Mouse (Mus musculus) forebrain, embryonic 13.5 days (tissue): ENCODE data around the gene Cd19. TPM values are rescaled to one million over a fixed set of nuclear protein-coding genes. Genes with fewer than 3 reads are reported as not detected.
"Not testable (repeated sequence)": the region's sequence is repeated elsewhere in the genome, so short reads cannot be mapped to it uniquely, and the experiment has no call there.

Source experiments
- ATAC-seq: fragments of 200-750 bp; cut with Nextera tagmentation; 2 replicates; pipeline ENCODE4 v1.8.0; 2017
- H3K27ac ChIP-seq: fragments of 300-500 bp; sonication (generic); 2 replicates; pipeline ENCODE4 v1.5.1; 2015; ENCODE audit warnings: inconsistent platforms, mild to moderate bottlenecking, moderate library complexity
- H3K27me3 ChIP-seq: fragments of 300-500 bp; sonication (generic); 2 replicates; pipeline ENCODE4 v1.6.1; 2015; ENCODE audit warnings: mild to moderate bottlenecking, inconsistent platforms
- H3K36me3 ChIP-seq: fragments of 300-500 bp; sonication (generic); 2 replicates; pipeline ENCODE4 v1.6.1; 2015; ENCODE audit warnings: mild to moderate bottlenecking, inconsistent platforms; ENCODE audit not compliant: poor library complexity, severe bottlenecking
- H3K4me1 ChIP-seq: fragments of 300-500 bp; sonication (generic); 2 replicates; pipeline ENCODE4 v1.6.1; 2015; ENCODE audit warnings: inconsistent platforms
- H3K4me2 ChIP-seq: fragments of 300-500 bp; sonication (generic); 2 replicates; pipeline ENCODE4 v1.6.1; 2015; ENCODE audit warnings: inconsistent platforms, mild to moderate bottlenecking, moderate library complexity
- H3K4me3 ChIP-seq: fragments of 300-500 bp; sonication (generic); 2 replicates; pipeline ENCODE4 v1.5.1; 2015; ENCODE audit warnings: mild to moderate bottlenecking, inconsistent platforms
- H3K9ac ChIP-seq: fragments of 300-500 bp; sonication (generic); 2 replicates; pipeline ENCODE4 v1.6.1; 2015; ENCODE audit warnings: mild to moderate bottlenecking, inconsistent platforms
- H3K9me3 ChIP-seq: fragments of 300-500 bp; sonication (generic); replicated peaks from 2 replicates; pipeline ENCODE4 v1.6.1; 2016; ENCODE audit warnings: inconsistent platforms
- WGBS: fragments of 180-500 bp; shearing (Covaris S2); methylation state at CpG from one replicate; pipeline ENCODE4 v1.1.7; 2015; 5-methylcytosine and 5-hydroxymethylcytosine counted together
- polyA plus RNA-seq: library from polyadenylated mRNA; unstranded; fragments of >200 nt; fragmentation: Nextera tagmentation; extraction: Ambion mirVana; gene quantifications from 2 replicates; pipeline ENCODE4 v1.2.1, GENCODE M21; 2015

Gene Cd19
- polyA plus RNA-seq, 1 experiment from 2014 or later: not detected

DNA sequence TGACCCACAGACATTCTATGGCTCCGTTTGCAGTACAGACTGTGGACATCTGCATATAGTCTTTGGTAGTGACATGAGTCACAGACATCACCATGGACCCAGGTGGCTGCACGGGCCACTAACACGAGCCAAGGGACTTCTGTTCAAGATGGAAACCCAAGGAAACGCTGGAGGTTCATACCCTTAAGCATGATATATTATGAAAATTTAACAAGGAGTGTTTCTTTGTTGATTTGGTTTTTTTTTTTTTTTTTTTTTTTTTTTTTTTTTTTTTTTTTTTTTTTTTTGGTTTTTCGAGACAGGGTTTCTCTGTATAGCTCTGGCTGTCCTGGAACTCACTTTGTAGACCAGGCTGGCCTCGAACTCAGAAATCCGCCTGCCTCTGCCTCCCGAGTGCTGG is 12.2 kb downstream of the Cd19 start:
- not testable (repeated sequence) for H3K27me3 ChIP-seq, H3K4me2 ChIP-seq, H3K36me3 ChIP-seq, H3K4me3 ChIP-seq, ATAC-seq, H3K27ac ChIP-seq, H3K9ac ChIP-seq, H3K4me1 ChIP-seq, H3K9me3 ChIP-seq
- WGBS: 87% methylated on average over 8 of the region's 8 CpGs

DNA sequence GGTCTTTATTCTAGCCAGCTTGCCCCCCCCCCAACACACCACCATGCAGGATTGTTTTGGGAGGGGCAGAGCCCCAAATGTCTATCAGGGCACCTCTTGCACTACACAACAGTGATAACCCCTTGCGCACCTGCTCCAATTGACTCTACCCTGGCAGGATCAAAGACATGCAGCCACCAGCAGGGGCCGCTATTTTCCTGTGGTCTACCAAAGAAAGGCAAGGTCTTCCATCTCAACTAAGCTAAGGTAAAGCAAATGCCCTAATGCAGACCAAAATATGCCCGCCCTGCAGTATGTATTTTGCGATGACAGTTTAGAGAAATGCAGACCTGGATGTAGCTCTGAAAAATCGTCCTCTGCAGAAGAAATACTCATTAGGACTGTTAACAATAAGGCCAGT is 15.1 kb downstream of the Cd19 start:
- H3K4me3 ChIP-seq: no peak overlapping the region
- no peak overlapping the region for H3K9ac ChIP-seq
- peaks cover 16% of the 10 kb centered on the region for H3K4me1 ChIP-seq
- 8% methylated on average over 5 of the region's 5 CpGs for WGBS
- no peaks in the 10 kb centered on the region for H3K36me3 ChIP-seq
- ATAC-seq: no peak
- no peak overlapping the region for H3K4me2 ChIP-seq
- no peaks in the 10 kb centered on the region for H3K27me3 ChIP-seq
- H3K27ac ChIP-seq: no peak overlapping the region
- H3K9me3 ChIP-seq: no peaks in the 10 kb centered on the region

DNA sequence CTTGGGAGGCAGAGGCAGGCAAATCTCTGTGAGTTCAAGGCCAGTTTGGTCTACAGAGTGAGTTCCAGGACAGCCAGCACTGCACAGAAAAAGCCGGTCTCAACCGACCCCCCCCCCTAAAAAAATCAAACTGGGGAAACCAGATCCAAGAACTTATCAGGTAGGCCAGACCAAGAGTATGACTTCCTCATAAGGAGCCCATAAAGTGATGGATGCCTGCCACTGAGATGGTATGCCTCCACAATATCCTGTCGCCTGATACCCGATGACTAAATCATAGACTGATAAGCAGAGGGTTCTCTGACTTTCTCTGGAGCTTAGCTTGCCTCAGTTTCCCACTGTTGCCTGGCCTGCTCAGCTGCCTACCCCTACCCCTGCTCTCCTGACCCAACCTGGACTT is 16.9 kb downstream of the Cd19 start:
- no peak overlapping the region for H3K27ac ChIP-seq
- no peaks in the 10 kb centered on the region for H3K27me3 ChIP-seq
- over 99% methylated on average over 4 of the region's 4 CpGs for WGBS
- no peak for ATAC-seq
- no peak overlapping the region for H3K9ac ChIP-seq
- H3K4me2 ChIP-seq: no peak overlapping the region
- no peak overlapping the region for H3K4me3 ChIP-seq
- no peaks in the 10 kb centered on the region for H3K9me3 ChIP-seq
- H3K36me3 ChIP-seq: peaks cover 3% of the 10 kb centered on the region; the same call in 1 of the 2 replicates
- H3K4me1 ChIP-seq: peaks cover 16% of the 10 kb centered on the region

DNA sequence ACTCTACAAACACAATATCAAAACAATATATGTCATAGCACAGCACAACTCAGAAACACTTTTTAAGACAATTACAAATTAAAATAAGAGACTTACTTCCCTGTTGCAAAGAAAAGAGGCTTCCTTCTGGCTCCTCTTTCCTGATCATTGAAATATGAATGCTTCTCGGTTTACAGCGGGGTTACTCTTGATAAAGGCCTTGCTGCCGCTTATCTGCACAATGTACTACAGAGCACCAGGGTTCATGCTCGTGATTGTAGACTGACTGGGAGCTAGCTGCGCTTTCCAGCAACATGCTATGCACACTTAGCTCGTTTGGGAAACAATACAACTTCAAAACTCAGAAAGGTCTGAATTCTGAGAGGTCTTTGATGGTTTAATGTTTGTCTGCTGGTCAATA is 17.5 kb downstream of the Cd19 start:
- Histone ChIP-seq H3K27ac (no peak overlapping the region), H3K9ac (no peak overlapping the region), H3K27me3 (no peaks in the 10 kb centered on the region), H3K4me2 (peak overlapping the region; percentile 37), H3K4me1 (peaks cover 16% of the 10 kb centered on the region), H3K4me3 (no peak overlapping the region), H3K9me3 (no peaks in the 10 kb centered on the region), H3K36me3 (peaks cover 3% of the 10 kb centered on the region; the same call in 1 of the 2 replicates)
- no peak for ATAC-seq
- WGBS: 49% methylated on average over 6 of the region's 6 CpGs

DNA sequence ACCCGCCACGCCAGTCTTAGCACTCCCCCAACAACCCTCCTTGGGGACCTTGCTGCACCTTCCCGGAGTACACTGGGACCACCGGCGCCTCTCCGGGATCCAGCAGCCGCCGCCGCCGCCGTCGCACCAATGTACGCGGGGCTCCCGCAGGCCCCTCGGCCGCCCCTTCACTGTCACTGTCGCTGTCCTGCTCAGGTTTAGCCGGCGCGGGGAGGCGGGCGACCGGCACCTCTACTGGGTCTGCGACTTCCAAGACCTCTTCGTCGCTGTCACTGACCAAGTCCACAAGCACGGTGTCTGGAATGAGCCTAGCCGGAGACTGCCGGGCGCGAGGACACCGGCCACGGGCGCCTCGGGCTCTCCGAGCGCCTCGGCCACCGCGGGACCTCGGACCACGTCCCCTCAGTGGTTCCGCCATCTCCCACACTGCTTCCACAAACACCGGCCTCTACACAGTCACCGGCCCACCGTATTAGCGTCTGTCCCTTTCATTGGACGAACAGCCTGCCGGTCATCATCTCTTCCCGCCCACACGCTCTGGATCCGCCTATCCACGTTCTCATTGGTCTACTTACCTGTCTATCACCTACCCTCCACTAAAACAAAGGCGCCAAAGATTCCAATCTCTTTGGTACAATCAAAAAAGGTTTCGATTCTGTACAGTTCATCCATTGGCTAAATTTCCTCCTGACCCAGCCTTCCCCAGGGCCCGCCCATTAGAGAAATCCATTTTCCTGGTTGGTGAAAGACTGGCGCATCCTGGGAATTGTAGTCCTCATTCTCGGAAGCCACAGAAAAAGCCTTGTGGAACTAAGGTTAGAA is 18.2 kb downstream of the Cd19 start, which contains the start of gene Nfatc2ip:
TSS of gene Nfatc2ip (minus strand) at position 440 of the 822 bp plus-strand sequence.
- Histone ChIP-seq H3K36me3 (peaks cover 8% of the 10 kb centered on the region), H3K9me3 (no peaks in the 10 kb centered on the region), H3K4me3 (peak within 1 kb of the TSS; percentile 72), H3K4me2 (peak within 1 kb of the TSS; percentile 78), H3K27ac (0 out of 2 replicates have a peak within 1 kb of the TSS, but pooled peaks have one; percentile 17), H3K27me3 (no peaks in the 10 kb centered on the region), H3K9ac (peak within 1 kb of the TSS; percentile 80), H3K4me1 (peaks cover 16% of the 10 kb centered on the region)
- under 1% methylated on average over 59 of the region's 59 CpGs for WGBS
- ATAC-seq: peak; percentile 100

DNA sequence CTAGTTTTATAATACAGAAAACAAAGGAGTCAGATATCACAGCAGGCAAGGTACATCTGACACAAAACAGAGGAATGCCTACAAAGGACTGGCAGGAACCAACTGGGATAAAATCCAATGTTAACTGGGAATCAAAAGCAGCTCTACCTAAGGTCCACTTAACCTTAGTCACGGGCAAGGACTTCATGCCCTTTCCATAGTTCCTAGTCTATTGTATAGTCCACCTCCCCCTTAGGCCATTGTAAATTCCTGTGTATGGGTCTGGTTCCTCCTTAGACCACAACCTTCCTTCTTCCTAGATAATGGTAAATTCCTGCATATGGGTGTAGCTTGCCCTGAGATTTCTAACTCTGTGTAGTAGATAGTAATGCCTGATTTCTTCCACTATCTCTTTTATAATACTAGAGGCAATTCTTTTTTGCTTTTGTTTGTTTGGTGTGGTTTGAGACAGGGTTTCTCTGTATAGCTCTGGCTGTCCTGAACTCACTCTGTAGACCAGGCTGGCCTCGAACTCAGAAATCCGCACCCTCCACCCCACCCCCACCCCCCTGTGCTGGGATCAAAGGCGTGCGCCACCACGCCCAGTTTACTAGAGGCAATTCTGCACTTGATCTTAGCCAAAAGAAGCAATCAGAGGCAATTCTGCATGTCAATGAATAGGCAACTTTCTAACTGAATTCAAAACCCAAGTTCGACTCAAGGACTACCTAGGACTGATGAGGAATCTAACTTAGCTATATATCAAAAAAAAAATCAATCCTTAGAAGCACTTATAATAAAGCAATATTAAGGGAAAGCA is 22.4 kb downstream of the Cd19 start:
- Histone ChIP-seq H3K36me3 (peaks cover 48% of the 10 kb centered on the region), H3K4me1 (peaks cover 15% of the 10 kb centered on the region)
- H3K9ac ChIP-seq, H3K9me3 ChIP-seq, H3K27ac ChIP-seq, ATAC-seq, H3K4me2 ChIP-seq, H3K4me3 ChIP-seq, H3K27me3 ChIP-seq: not testable (repeated sequence)
- WGBS: 88% methylated on average over 7 of the region's 7 CpGs

DNA sequence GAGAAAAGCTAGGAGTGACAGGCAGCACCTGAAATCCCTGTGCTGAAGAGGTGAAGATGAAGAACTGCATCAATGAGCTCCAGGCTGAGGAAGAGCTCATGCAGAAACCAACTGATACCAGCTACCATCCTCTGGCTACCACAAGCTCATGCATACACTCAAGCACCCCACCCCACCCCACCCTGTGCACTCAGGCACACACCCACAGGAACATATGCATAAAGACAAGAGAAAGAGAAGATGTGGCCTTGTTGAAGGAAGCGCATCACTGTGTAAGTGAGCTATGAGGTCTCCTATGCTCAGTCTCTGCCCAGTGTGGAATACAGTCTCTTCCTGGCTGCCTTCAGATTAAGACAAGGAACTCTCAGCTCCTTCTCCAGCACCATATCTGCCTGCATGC is 26.5 kb downstream of the Cd19 start:
- Histone ChIP-seq H3K36me3 (peaks cover 73% of the 10 kb centered on the region), H3K27ac (no peak overlapping the region), H3K4me2 (no peak overlapping the region), H3K4me1 (no peaks in the 10 kb centered on the region), H3K9me3 (no peaks in the 10 kb centered on the region), H3K27me3 (no peaks in the 10 kb centered on the region), H3K9ac (no peak overlapping the region), H3K4me3 (no peak overlapping the region)
- no peak for ATAC-seq
- WGBS: 96% methylated on average over 1 of the region's 1 CpGs

DNA sequence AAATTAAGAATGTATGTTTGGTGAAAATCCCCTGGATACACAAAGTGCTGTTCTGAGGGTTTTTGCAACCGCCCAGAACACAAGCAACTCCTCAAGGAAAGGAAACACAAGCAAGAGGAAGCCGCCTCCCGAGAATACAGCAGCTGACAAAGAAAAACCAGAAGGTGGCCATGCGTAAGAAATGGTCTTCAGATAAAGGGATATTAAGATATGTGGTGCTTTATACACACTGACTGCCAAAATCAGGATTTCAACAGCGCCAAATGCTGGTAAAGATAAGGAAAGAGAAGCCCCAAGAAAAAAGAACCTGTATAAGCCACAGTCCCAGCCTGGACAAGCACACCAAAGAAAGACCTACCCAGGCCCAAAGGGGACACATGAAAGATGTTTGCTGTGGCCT is 31.1 kb downstream of the Cd19 start:
- Histone ChIP-seq H3K27ac (no peak overlapping the region), H3K27me3 (no peaks in the 10 kb centered on the region), H3K9ac (no peak overlapping the region), H3K36me3 (peaks cover 40% of the 10 kb centered on the region), H3K4me2 (no peak overlapping the region), H3K4me1 (no peaks in the 10 kb centered on the region), H3K9me3 (no peaks in the 10 kb centered on the region), H3K4me3 (no peak overlapping the region)
- WGBS: 88% methylated on average over 5 of the region's 5 CpGs
- ATAC-seq: no peak

DNA sequence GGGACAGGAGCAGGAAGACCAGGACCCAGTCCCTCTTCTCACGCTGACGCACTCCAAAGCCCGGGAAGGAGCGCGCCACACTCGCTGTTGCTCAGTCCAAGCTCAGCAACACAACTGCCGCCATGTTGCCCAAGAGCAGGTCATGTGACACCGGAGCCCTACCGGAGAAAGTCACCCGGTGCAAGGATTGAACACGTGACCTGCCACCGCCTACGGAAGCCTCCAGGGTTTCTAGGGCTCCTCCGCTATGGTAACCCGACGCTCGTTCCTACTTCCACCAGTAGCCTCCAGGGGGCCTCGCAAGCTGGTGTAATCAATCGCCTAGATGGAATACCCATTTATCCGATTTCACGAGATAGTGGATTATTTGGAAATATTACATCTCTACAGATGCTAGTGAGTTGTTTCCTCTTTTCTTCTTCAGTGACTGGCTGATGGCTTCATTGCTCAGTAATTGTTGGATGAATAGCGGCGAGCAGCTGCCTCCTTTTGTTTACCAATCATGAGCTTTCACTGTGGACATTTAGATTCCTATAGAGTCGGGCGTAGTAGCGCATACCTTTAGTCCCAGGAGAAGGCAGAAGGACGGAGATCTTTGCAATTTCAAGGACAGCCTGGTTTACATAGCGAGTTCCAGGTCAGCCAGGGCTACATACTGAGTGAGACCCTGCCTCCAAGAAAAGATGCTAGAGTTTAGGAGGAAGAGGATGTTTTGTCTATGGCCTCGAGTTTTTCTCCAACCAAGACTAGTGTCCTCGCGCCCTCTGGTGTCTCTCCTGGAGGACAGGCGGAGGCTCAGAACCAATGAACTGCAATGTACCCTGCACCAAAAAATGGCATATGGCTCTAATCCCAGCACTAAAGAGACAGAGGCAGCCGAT is 37.2 kb downstream of the Cd19 start, which contains the start of gene Spns1:
TSS of gene Spns1 (minus strand) at position 173 of the 881 bp plus-strand sequence.
- Histone ChIP-seq H3K4me3 (peak within 1 kb of the TSS; percentile 82), H3K9me3 (no peaks in the 10 kb centered on the region), H3K27ac (peak within 1 kb of the TSS; percentile 78), H3K27me3 (no peaks in the 10 kb centered on the region), H3K4me2 (peak within 1 kb of the TSS; percentile 93), H3K4me1 (peaks cover 24% of the 10 kb centered on the region), H3K9ac (peak within 1 kb of the TSS; percentile 81), H3K36me3 (peaks cover 27% of the 10 kb centered on the region)
- ATAC-seq: peak; percentile 98
- WGBS: 0% methylated on average over 33 of the region's 33 CpGs

DNA sequence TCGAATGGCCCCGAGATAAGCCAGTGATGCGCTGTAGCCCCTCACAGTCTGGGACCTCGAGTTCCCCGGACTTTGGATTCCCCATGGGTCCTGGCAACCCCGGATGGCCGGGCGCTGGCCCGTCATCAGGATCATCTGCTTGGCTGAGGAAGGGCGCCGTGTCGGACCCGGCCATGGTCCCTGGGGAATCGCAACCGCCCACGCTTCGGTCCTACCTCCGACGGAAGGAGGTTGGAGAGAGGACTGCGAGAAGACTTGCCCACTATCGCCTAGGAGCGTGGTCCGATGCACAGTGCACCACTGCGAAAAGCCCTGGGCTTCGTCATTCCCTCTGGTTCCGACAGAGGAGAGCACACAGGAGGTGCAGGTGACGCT is 37.8 kb downstream of the Cd19 start:
- Histone ChIP-seq H3K9ac (peak overlapping the region; percentile 81), H3K36me3 (peaks cover 33% of the 10 kb centered on the region), H3K4me3 (peak overlapping the region; percentile 82), H3K27me3 (no peaks in the 10 kb centered on the region), H3K4me1 (peaks cover 24% of the 10 kb centered on the region), H3K9me3 (no peaks in the 10 kb centered on the region), H3K4me2 (peak overlapping the region; percentile 93), H3K27ac (no peak overlapping the region)
- WGBS: 2% methylated on average over 27 of the region's 27 CpGs
- ATAC-seq: no peak; the same call in 1 of the 2 replicates

DNA sequence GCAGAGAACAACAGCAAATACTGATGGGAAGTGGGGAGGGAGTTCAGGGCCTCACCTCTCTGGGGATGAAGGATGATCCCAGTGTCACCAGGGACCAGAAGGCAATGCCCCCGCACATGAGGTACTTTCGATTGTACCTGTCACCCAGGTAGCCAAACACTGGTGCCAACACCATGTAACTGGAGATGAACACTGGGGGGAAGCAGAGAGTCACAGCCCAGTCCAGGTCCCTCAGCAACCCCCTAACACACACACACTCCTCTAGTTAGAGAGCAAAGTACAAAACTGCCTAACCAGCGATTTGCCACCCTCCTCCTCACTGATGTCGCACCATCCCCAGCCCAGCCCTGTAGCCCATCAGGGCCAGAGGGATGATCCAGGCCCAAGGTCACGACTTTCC is 39.7 kb downstream of the Cd19 start:
- no peak overlapping the region for H3K4me2 ChIP-seq
- 72% methylated on average over 5 of the region's 5 CpGs for WGBS
- no peaks in the 10 kb centered on the region for H3K27me3 ChIP-seq
- ATAC-seq: no peak
- no peaks in the 10 kb centered on the region for H3K9me3 ChIP-seq
- peaks cover 24% of the 10 kb centered on the region for H3K4me1 ChIP-seq
- peaks cover 52% of the 10 kb centered on the region for H3K36me3 ChIP-seq
- no peak overlapping the region for H3K27ac ChIP-seq
- no peak overlapping the region for H3K4me3 ChIP-seq
- no peak overlapping the region for H3K9ac ChIP-seq
